Comparison of ENCODE assay signal across 10 mouse cellular contexts in genomic region chr1:186587065-186587804, GRCm38 (mm10).
A peak's percentile ranks its signal among the peaks of the same experiment; 100 is the strongest.
DNase-seq lines count a peak whose midpoint lies in the region; ATAC-seq and TF ChIP-seq lines count a peak whose summit lies in the region.
"Had no signal": no experiment of that assay in that cellular context is flagged by ENCODE, and none has a peak within 500 bp of the region (broad histone marks: within the 10 kb centered on the region; RNA-seq: fewer than 3 reads in every experiment).

No protein-coding gene starts in this region.

- intact Hi-C loops in gastrocnemius, adult 2 months (cut with DNase I): loop anchor here (5.0 kb wide), 1 partner anchor 115 kb away; no protein-coding TSS in a partner anchor

- peaks cover 32% of the 10 kb centered on the region for H3K4me1 ChIP-seq in heart, postnatal 0 days (ENCODE audit: control insufficient read depth, insufficient read depth)
- no peaks in the 10 kb centered on the region for H3K4me1 ChIP-seq in hindbrain, embryonic 16.5 days (ENCODE audit: control insufficient read depth, insufficient read depth, low read depth, low read length)
- no peaks in the 10 kb centered on the region for H3K4me1 ChIP-seq in hindbrain, postnatal 0 days (ENCODE audit: insufficient read depth, low read length)
- H3K4me1 ChIP-seq: liver, embryonic 15.5 days had no signal

- no peak overlapping the region for H3ac ChIP-seq in C2C12 (ENCODE audit: control insufficient read depth, insufficient read length, low read depth)

- peak overlapping the region; percentile 17 for H3K4me2 ChIP-seq in heart, postnatal 0 days (ENCODE audit: low read depth, low read length)
- no peak overlapping the region for H3K4me2 ChIP-seq in hindbrain, embryonic 16.5 days (ENCODE audit: low read length)
- no peak overlapping the region for H3K4me2 ChIP-seq in hindbrain, postnatal 0 days (ENCODE audit: low read depth, low read length)
- H3K4me2 ChIP-seq: liver, embryonic 15.5 days had no signal

- DNase-seq in adrenal gland, adult (ENCODE audit: inconsistent age in 2 of 2, low spot score in 1 of 2): peak; percentile 76 to 89
- no peak for DNase-seq in adrenal gland, postnatal 4 days (ENCODE audit: low spot score in 2 of 2)
- peak; percentile 79 for DNase-seq in gastrocnemius, adult 2 months
- peak; percentile 94 for DNase-seq in heart, postnatal 0 days (ENCODE audit: low spot score)
- DNase-seq in hindbrain, postnatal 0 days (ENCODE audit: low spot score): no peak
- DNase-seq in kidney, postnatal 4 days: no peak
- DNase-seq: kidney, postnatal 10 days had no signal

- no peaks in the 10 kb centered on the region for H3K27me3 ChIP-seq in C2C12 (ENCODE audit: control insufficient read depth, insufficient read depth, insufficient read length)
- no peaks in the 10 kb centered on the region for H3K27me3 ChIP-seq in heart, postnatal 0 days (ENCODE audit: control insufficient read depth, insufficient read depth, low read length)
- no peaks in the 10 kb centered on the region for H3K27me3 ChIP-seq in hindbrain, embryonic 16.5 days (replicated peaks; ENCODE audit: control insufficient read depth, insufficient read depth, low read length)
- H3K27me3 ChIP-seq in hindbrain, postnatal 0 days (ENCODE audit: insufficient read depth, low read length): no peaks in the 10 kb centered on the region
- H3K27me3 ChIP-seq: liver, embryonic 15.5 days had no signal

- peak overlapping the region; percentile 90 for H3K27ac ChIP-seq in gastrocnemius, adult 2 months
- H3K27ac ChIP-seq in heart, postnatal 0 days (ENCODE audit: low read depth): peak overlapping the region; percentile 91
- H3K27ac ChIP-seq in hindbrain, embryonic 16.5 days (ENCODE audit: low read depth, low read length): no peak overlapping the region
- no peak overlapping the region for H3K27ac ChIP-seq in hindbrain, postnatal 0 days
- H3K27ac ChIP-seq: liver, embryonic 15.5 days had no signal

- ATAC-seq in heart, postnatal 0 days (ENCODE audit: insufficient read depth, low read depth): peak; percentile 91
- ATAC-seq in hindbrain, embryonic 16.5 days: no peak
- no peak for ATAC-seq in hindbrain, postnatal 0 days

- no peak overlapping the region for H3K4me3 ChIP-seq in C2C12 (ENCODE audit: insufficient read depth, poor library complexity, severe bottlenecking)
- H3K4me3 ChIP-seq in gastrocnemius, adult 2 months: peak overlapping the region; percentile 41
- H3K4me3 ChIP-seq in heart, postnatal 0 days (ENCODE audit: low read depth, low read length): no peak overlapping the region
- H3K4me3 ChIP-seq in hindbrain, embryonic 16.5 days (ENCODE audit: low read length): no peak overlapping the region
- H3K4me3 ChIP-seq in hindbrain, postnatal 0 days (ENCODE audit: low read length): no peak overlapping the region
- H3K4me3 ChIP-seq: liver, embryonic 15.5 days had no signal

- H3K36me3 ChIP-seq in C2C12 (ENCODE audit: control insufficient read depth, insufficient read depth): no peaks in the 10 kb centered on the region
- H3K36me3 ChIP-seq in heart, postnatal 0 days (replicated peaks; ENCODE audit: control insufficient read depth, insufficient read depth, low read length): no peaks in the 10 kb centered on the region
- H3K36me3 ChIP-seq in hindbrain, embryonic 16.5 days (ENCODE audit: control insufficient read depth, insufficient read depth, low read length): no peaks in the 10 kb centered on the region
- no peaks in the 10 kb centered on the region for H3K36me3 ChIP-seq in hindbrain, postnatal 0 days (ENCODE audit: insufficient read depth, low read length)
- H3K36me3 ChIP-seq: liver, embryonic 15.5 days had no signal

- no peaks in the 10 kb centered on the region for H3K79me3 ChIP-seq in C2C12 (ENCODE audit: low read depth)

- TF ChIP-seq CTCF in C2C12 (IDR thresholded peaks at IDR 0.05; ENCODE audit: control insufficient read depth, insufficient read depth, insufficient read length): no peak
- TF ChIP-seq CTCF in gastrocnemius, adult 2 months (IDR thresholded peaks at IDR 0.05): no peak
- no peak for TF ChIP-seq CTCF in heart, postnatal 0 days (IDR thresholded peaks at IDR 0.05; ENCODE audit: low read depth)
- no peak for TF ChIP-seq CTCF in hindbrain, postnatal 0 days (IDR thresholded peaks at IDR 0.05; ENCODE audit: low read depth)

- 19% methylated on average over 8 of the region's 8 CpGs for WGBS in heart, postnatal 0 days
- 74% methylated on average over 8 of the region's 8 CpGs for WGBS in hindbrain, embryonic 16.5 days
- WGBS in hindbrain, postnatal 0 days: 76% methylated on average over 8 of the region's 8 CpGs

- TF ChIP-seq EP300 in heart, postnatal 0 days (IDR thresholded peaks at IDR 0.05; ENCODE audit: low read depth): peak; percentile 52; the same call in 1 of the 2 replicates

- no peaks in the 10 kb centered on the region for H3K9me3 ChIP-seq in heart, postnatal 0 days (replicated peaks; ENCODE audit: control insufficient read depth, low read length)
- no peaks in the 10 kb centered on the region for H3K9me3 ChIP-seq in hindbrain, embryonic 16.5 days (ENCODE audit: control insufficient read depth, low read length)
- no peaks in the 10 kb centered on the region for H3K9me3 ChIP-seq in hindbrain, postnatal 0 days (ENCODE audit: low read length)
- H3K9me3 ChIP-seq: liver, embryonic 15.5 days had no signal

- no peak overlapping the region for H3K9ac ChIP-seq in heart, postnatal 0 days (replicated peaks; ENCODE audit: low read depth, low read length)
- no peak overlapping the region for H3K9ac ChIP-seq in hindbrain, embryonic 16.5 days (ENCODE audit: low read depth, low read length)
- H3K9ac ChIP-seq in hindbrain, postnatal 0 days (replicated peaks; ENCODE audit: low read length): no peak overlapping the region
- H3K9ac ChIP-seq: liver, embryonic 15.5 days had no signal

- H3K79me2 ChIP-seq in C2C12 (ENCODE audit: control insufficient read depth, insufficient read depth): no peaks in the 10 kb centered on the region

TF ChIP-seq in C2C12, 6 proteins besides CTCF, POLR2A, EP300 and RAD21:
- TF ChIP-seq CEBPB (IDR thresholded peaks at IDR 0.05; ENCODE audit: low read depth) (peak; percentile 15), FOSL1 (IDR thresholded peaks at IDR 0.05; ENCODE audit: insufficient read depth, low read length, poor library complexity, severe bottlenecking) (no peak), USF1 (IDR thresholded peaks at IDR 0.05; ENCODE audit: low read depth) (no peak), MYOD1 (IDR thresholded peaks at IDR 0.05; ENCODE audit: control insufficient read depth, insufficient read length, low read depth) (peak; percentile 24), MAX (IDR thresholded peaks at IDR 0.05) (peak; percentile 63), MYOG (IDR thresholded peaks at IDR 0.05; ENCODE audit: control insufficient read depth, extremely low read depth, insufficient read length) (no peak)

Comparison
In these comparisons a context has a peak if more than half of its experiments do, and no peak if none do; other contexts are left out.
1. DNase-seq: peak in adrenal gland, adult (2 of 2), gastrocnemius, adult 2 months (single experiment) and heart, postnatal 0 days (single experiment); none in adrenal gland, postnatal 4 days (0 of 2), hindbrain, postnatal 0 days (single experiment) and kidney, postnatal 4 days (0 of 2).
2. H3K27ac ChIP-seq: peak in gastrocnemius, adult 2 months (single experiment) and heart, postnatal 0 days (single experiment); none in hindbrain, embryonic 16.5 days (single experiment) and hindbrain, postnatal 0 days (single experiment).